Mouse (Mus musculus): ENCODE data around the gene Grb2.

GRCm38 (mm10) chr11:115682411-115682810 lies 26.0 kb downstream of the Grb2 start:
- TF ChIP-seq CTCF (IDR thresholded peaks at IDR 0.05; ENCODE audit: control insufficient read depth, insufficient read depth, insufficient read length) (no peak), FOSL1 (IDR thresholded peaks at IDR 0.05; ENCODE audit: insufficient read depth, low read length, poor library complexity, severe bottlenecking) (no peak)

Measured in C2C12 (cell line).